Mouse (Mus musculus) embryonic fibroblast, embryonic 13.5 days (primary cell): Measurements from ENCODE around the gene Trim14.

ENCODE experiments used
- CTCF ChIP-seq: IDR thresholded peaks from 2 replicates; pipeline ENCODE4 v1.5.1; 2011; ENCODE audit warnings: mild to moderate bottlenecking, control low read depth, low read length, moderate library complexity, borderline replicate concordance; ENCODE audit not compliant: insufficient read depth
- POLR2A ChIP-seq: IDR thresholded peaks from 2 replicates; pipeline ENCODE4 v1.6.1; 2011; ENCODE audit warnings: low read depth, mild to moderate bottlenecking, control low read depth, low read length, moderate library complexity

DNA sequence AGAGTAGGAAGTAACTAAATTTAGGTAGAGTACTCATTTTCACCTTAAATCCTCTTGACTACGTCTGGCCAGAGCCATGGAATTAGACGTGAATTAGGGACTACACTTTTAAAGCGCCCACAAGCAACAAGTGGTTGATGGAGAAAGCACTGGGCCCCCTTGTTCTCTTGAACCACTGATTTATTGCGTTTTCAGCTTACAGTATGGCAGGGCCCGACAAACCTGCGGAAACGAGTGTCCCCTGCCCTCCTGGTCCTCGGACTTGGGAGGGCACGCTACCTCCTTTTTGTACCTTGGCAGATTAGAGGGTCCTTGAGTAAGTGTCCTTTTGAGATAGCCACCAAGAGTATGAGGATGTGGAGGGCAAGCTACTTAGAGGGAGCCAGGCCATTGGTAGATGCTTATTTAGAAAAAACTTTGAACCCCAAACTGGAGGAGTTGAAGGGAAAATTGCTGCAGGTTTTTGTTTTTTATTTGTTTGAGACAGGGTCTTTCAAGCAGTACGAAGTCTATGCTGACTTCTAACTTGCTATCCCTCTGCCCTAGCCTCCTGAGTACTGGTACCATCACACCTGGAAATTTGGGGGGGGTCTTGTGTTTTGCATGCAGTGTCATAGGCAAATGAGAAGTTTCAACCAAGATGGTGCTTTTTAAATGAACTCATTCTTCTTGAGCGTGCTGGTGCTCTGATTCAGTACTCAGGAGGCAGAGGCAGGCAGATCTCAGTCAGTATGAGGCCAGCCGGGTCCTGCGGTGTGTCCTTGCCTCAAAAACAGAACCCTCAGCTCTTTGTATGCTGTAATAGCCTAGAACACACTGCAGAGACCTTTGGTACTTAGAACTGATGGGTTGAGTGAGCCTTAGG lies 82.9 kb downstream of the Trim14 start:
- TF ChIP-seq CTCF (no peak), POLR2A (0 out of 2 replicates have a peak, but pooled peaks have one; percentile 6)
